Mouse (Mus musculus): Measurements from ENCODE around the gene Fbxl12. TPM values are rescaled to one million over a fixed set of nuclear protein-coding genes. Genes with fewer than 3 reads are reported as not detected.
"Not testable (repeated sequence)": the region's sequence is repeated elsewhere in the genome, so short reads cannot be mapped to it uniquely, and the experiment has no call there.

The Fbxl12 gene
- polyA plus RNA-seq, 1 experiment from 2014 or later, result 9.1 TPM

DNA sequence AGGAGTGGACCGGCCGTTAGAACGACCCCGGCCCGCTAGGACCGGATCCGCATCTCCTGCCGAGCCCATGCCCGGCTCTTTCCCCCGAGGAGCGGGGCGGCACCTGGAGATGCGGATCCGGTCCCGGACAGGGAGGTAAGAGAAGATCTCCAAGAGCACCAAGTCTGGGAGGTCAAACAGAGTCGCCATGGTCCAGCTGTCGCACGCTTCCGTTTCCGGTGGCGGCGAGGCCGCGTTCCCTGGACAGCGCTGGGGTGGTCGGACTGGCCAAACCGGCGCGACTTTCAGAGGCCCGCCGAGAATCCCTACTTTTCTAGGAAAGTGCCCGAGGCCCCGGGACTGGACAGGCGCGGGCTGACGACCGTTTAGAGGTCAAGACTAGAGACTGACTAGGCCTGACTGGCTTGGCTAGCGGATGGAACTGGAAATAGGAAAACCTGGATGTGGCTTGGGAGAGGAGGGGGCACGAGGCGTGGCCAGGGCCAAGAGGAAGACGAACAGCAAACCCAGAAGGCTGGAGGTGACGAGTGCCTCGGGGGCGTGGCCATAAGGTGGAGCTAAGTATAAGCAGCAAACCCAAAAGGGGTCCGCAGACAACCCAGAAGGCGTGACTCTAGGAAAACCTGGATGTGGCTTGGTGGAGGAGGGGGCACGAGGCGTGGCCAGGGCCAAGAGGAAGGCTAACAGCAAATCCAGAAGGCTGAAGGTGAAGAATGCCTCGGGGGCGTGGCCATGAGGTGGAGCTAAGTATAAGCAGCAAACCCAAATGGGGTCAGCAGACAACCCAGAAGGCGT is 2.3 kb downstream of the Fbxl12 start, which contains the start of gene Ubl5:
Gene Ubl5 (plus strand): TSS at position 778 of the 795 bp plus-strand sequence.
- WGBS, result 1% methylated on average over 51 of the region's 51 CpGs
- H3K27me3 ChIP-seq (replicated peaks; ENCODE audit: control insufficient read depth, insufficient read depth, low read length), result no peaks in the 10 kb centered on the region
- ATAC-seq (replicated peaks; ENCODE audit: low FRiP score) (peak; percentile 78), DNase-seq (ENCODE audit: low spot score) (peak; percentile 89)
- H3K9ac ChIP-seq (ENCODE audit: low read depth, low read length), result peak within 1 kb of the TSS; percentile 86
- H3K4me1 ChIP-seq (replicated peaks; ENCODE audit: control insufficient read depth, insufficient read depth, low read length), result peaks cover 9% of the 10 kb centered on the region
- H3K27ac ChIP-seq (ENCODE audit: low read depth, low read length), result peak within 1 kb of the TSS; percentile 64
- H3K36me3 ChIP-seq (ENCODE audit: control insufficient read depth, insufficient read depth, low read length), result peaks cover 10% of the 10 kb centered on the region
- H3K9me3 ChIP-seq (ENCODE audit: control insufficient read depth, low read length), result no peaks in the 10 kb centered on the region
- H3K4me3 ChIP-seq (ENCODE audit: low read depth, low read length), result peak within 1 kb of the TSS; percentile 96
- peak within 1 kb of the TSS; percentile 79 for H3K4me2 ChIP-seq

- DNase-seq (ENCODE audit: low spot score) (no peak), ATAC-seq (replicated peaks; ENCODE audit: low FRiP score) (no peak)
- H3K9ac ChIP-seq (ENCODE audit: low read depth, low read length), result peak overlapping the region; percentile 73
- H3K4me3 ChIP-seq (ENCODE audit: low read depth, low read length), result peak overlapping the region; percentile 96
- 25% methylated on average over 6 of the region's 6 CpGs for WGBS
- H3K4me1 ChIP-seq (replicated peaks; ENCODE audit: control insufficient read depth, insufficient read depth, low read length), result peaks cover 9% of the 10 kb centered on the region
- H3K4me2 ChIP-seq, result peak overlapping the region; percentile 79
- H3K27me3 ChIP-seq (replicated peaks; ENCODE audit: control insufficient read depth, insufficient read depth, low read length), result no peaks in the 10 kb centered on the region
- no peaks in the 10 kb centered on the region for H3K9me3 ChIP-seq (ENCODE audit: control insufficient read depth, low read length)
- peaks cover 7% of the 10 kb centered on the region for H3K36me3 ChIP-seq (ENCODE audit: control insufficient read depth, insufficient read depth, low read length)
- no peak overlapping the region for H3K27ac ChIP-seq (ENCODE audit: low read depth, low read length)
Observed at GRCm38 (mm10) chr9:20641501-20641900, 3.1 kb downstream of the Fbxl12 start.

GRCm38 (mm10) chr9:20639486-20639885 is 5.1 kb downstream of the Fbxl12 start:
- Histone ChIP-seq H3K9ac (ENCODE audit: low read depth, low read length) (no peak overlapping the region), H3K4me1 (replicated peaks; ENCODE audit: control insufficient read depth, insufficient read depth, low read length) (peaks cover 9% of the 10 kb centered on the region), H3K4me3 (ENCODE audit: low read depth, low read length) (no peak overlapping the region), H3K27me3 (replicated peaks; ENCODE audit: control insufficient read depth, insufficient read depth, low read length) (no peaks in the 10 kb centered on the region), H3K27ac (ENCODE audit: low read depth, low read length) (no peak overlapping the region), H3K9me3 (ENCODE audit: control insufficient read depth, low read length) (no peaks in the 10 kb centered on the region), H3K36me3 (ENCODE audit: control insufficient read depth, insufficient read depth, low read length) (peaks cover 6% of the 10 kb centered on the region), H3K4me2 (no peak overlapping the region)
- ATAC-seq (replicated peaks; ENCODE audit: low FRiP score) (no peak), DNase-seq (ENCODE audit: low spot score) (no peak)
- 86% methylated on average over 4 of the region's 4 CpGs for WGBS

DNA sequence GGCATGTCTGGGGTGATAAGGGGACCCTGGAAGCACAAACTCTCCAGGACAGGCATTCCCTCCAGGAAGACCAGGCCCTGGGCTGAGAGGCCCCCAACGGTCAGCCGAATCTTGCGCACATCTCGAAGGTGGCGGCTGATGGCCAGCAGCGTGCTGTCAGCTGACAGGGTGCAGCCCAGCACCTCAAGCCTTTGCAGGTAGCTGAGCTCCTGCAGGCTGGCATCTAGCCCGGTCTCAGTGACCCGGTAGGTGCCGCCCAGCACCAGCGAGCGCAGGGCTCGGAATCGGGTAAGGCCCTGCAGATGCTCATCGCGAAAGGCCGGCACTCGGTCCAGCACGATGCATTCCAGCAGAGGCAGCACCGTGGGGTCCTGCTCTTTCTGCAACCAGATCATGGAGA is 6.0 kb downstream of the Fbxl12 start:
- no peak overlapping the region for H3K4me3 ChIP-seq (ENCODE audit: low read depth, low read length)
- H3K4me2 ChIP-seq, result no peak overlapping the region
- no peak overlapping the region for H3K9ac ChIP-seq (ENCODE audit: low read depth, low read length)
- H3K4me1 ChIP-seq (replicated peaks; ENCODE audit: control insufficient read depth, insufficient read depth, low read length), result peaks cover 9% of the 10 kb centered on the region
- no peak for ATAC-seq (replicated peaks; ENCODE audit: low FRiP score)
- H3K27me3 ChIP-seq (replicated peaks; ENCODE audit: control insufficient read depth, insufficient read depth, low read length), result no peaks in the 10 kb centered on the region
- H3K27ac ChIP-seq (ENCODE audit: low read depth, low read length), result no peak overlapping the region
- WGBS, result 94% methylated on average over 19 of the region's 19 CpGs
- no peak for DNase-seq (ENCODE audit: low spot score)
- H3K9me3 ChIP-seq (ENCODE audit: control insufficient read depth, low read length), result no peaks in the 10 kb centered on the region
- H3K36me3 ChIP-seq (ENCODE audit: control insufficient read depth, insufficient read depth, low read length), result peaks cover 6% of the 10 kb centered on the region

DNA sequence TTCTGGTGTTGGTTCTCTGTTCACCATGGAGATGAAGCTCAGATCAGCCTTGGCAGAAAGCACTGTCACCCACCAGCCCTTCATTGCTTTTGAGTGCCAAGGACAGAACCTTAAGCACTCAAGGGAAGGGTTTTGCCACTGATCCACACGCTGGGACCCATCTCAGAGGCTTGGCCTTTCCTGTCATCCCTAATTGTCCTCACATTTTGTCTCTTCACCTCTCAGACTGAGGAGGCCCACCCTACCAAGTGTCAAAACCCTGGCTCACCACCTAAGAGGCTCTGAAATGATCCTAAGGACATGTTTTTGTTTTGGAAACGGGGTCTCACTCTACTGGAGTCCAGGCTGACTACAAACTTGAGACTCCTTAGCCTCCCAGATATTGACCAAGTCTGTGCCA is 7.8 kb downstream of the Fbxl12 start:
- no peak overlapping the region for H3K4me2 ChIP-seq
- DNase-seq (ENCODE audit: low spot score) (no peak), ATAC-seq (replicated peaks; ENCODE audit: low FRiP score) (no peak)
- H3K9ac ChIP-seq (ENCODE audit: low read depth, low read length), result no peak overlapping the region
- no peak overlapping the region for H3K4me3 ChIP-seq (ENCODE audit: low read depth, low read length)
- H3K36me3 ChIP-seq (ENCODE audit: control insufficient read depth, insufficient read depth, low read length), result peaks cover 6% of the 10 kb centered on the region
- H3K4me1 ChIP-seq (replicated peaks; ENCODE audit: control insufficient read depth, insufficient read depth, low read length), result peaks cover 7% of the 10 kb centered on the region
- H3K27me3 ChIP-seq (replicated peaks; ENCODE audit: control insufficient read depth, insufficient read depth, low read length), result no peaks in the 10 kb centered on the region
- H3K9me3 ChIP-seq (ENCODE audit: control insufficient read depth, low read length), result no peaks in the 10 kb centered on the region
- WGBS, result 84% methylated on average over 2 of the region's 2 CpGs
- H3K27ac ChIP-seq (ENCODE audit: low read depth, low read length), result no peak overlapping the region

DNA sequence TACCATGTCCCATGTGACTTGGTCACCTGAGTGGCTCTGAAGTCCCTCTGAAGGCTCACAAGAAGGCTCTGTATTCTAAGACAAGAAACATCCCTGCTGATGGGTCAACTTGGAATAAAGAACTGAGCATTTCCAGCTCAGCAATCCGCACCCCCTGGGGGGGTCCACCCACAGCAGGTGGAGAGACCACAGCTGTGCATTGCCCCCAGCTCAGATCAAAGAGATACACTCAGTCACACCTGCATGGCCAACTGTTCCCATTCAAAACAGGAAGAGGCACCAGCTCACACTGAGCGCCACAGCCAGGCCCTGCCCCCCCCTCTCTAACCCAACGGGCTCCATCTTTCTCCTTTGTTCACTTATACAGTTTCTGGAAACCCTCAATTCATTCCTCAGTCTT is 8.3 kb downstream of the Fbxl12 start:
- Histone ChIP-seq H3K4me1 (replicated peaks; ENCODE audit: control insufficient read depth, insufficient read depth, low read length) (0 out of 2 replicates have a peak, but pooled peaks cover 2% of the 10 kb centered on the region), H3K4me3 (ENCODE audit: low read depth, low read length) (no peak overlapping the region), H3K4me2 (no peak overlapping the region), H3K9me3 (ENCODE audit: control insufficient read depth, low read length) (no peaks in the 10 kb centered on the region), H3K36me3 (ENCODE audit: control insufficient read depth, insufficient read depth, low read length) (peaks cover 6% of the 10 kb centered on the region), H3K9ac (ENCODE audit: low read depth, low read length) (no peak overlapping the region), H3K27me3 (replicated peaks; ENCODE audit: control insufficient read depth, insufficient read depth, low read length) (no peaks in the 10 kb centered on the region), H3K27ac (ENCODE audit: low read depth, low read length) (no peak overlapping the region)
- no peak for ATAC-seq (replicated peaks; ENCODE audit: low FRiP score)
- WGBS, result 78% methylated on average over 3 of the region's 3 CpGs
- no peak for DNase-seq (ENCODE audit: low spot score)

DNA sequence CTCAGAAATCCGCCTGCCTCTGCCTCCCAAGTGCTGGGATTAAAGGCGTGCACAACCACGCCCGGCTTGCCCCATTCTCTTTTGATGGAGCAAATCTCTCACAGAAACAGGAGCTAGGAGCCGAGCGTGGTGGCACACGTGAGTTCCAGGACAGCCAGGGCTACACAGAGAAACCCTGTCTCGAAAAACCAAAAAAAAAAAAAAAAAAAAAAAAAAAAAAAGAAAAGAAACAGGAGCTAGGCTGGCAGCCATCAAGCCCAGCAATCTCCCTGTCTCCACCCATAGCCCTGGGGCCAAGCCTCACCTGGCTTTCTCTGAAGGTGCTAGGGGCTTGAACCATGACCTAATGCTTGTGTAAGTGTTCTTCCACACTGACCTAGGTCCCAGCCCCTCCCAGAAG is 8.9 kb downstream of the Fbxl12 start:
- H3K4me1 ChIP-seq (replicated peaks; ENCODE audit: control insufficient read depth, insufficient read depth, low read length); H3K4me2 ChIP-seq; H3K36me3 ChIP-seq (ENCODE audit: control insufficient read depth, insufficient read depth, low read length); ATAC-seq (replicated peaks; ENCODE audit: low FRiP score); H3K27me3 ChIP-seq (replicated peaks; ENCODE audit: control insufficient read depth, insufficient read depth, low read length); DNase-seq (ENCODE audit: low spot score); H3K27ac ChIP-seq (ENCODE audit: low read depth, low read length); H3K9me3 ChIP-seq (ENCODE audit: control insufficient read depth, low read length); H3K4me3 ChIP-seq (ENCODE audit: low read depth, low read length); H3K9ac ChIP-seq (ENCODE audit: low read depth, low read length): not testable (repeated sequence)
- WGBS, result 86% methylated on average over 8 of the region's 8 CpGs

DNA sequence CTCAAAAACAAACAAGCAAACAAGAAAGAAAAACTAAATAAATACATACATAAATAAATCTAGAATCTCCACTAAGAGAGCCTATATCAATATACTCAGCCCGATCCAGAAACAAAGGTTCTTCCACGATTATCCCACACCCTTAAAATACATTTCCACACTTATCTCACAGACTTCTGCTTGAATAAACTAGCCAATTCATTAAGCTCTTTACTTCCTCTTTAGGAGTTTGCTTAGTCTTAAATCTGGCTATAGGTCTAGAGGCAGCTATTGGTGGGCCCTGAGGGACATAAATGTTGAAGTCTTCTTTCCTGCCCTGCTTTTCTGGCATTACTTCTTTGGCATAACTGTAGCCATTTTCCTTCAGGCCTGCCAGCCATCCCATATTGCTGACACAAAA is 13.2 kb downstream of the Fbxl12 start:
- Histone ChIP-seq H3K4me1 (replicated peaks; ENCODE audit: control insufficient read depth, insufficient read depth, low read length) (no peaks in the 10 kb centered on the region), H3K9ac (ENCODE audit: low read depth, low read length) (no peak overlapping the region), H3K9me3 (ENCODE audit: control insufficient read depth, low read length) (no peaks in the 10 kb centered on the region), H3K4me2 (no peak overlapping the region), H3K27me3 (replicated peaks; ENCODE audit: control insufficient read depth, insufficient read depth, low read length) (no peaks in the 10 kb centered on the region), H3K4me3 (ENCODE audit: low read depth, low read length) (no peak overlapping the region), H3K27ac (ENCODE audit: low read depth, low read length) (no peak overlapping the region), H3K36me3 (ENCODE audit: control insufficient read depth, insufficient read depth, low read length) (no peaks in the 10 kb centered on the region)
- ATAC-seq (replicated peaks; ENCODE audit: low FRiP score), result no peak
- DNase-seq (ENCODE audit: low spot score), result no peak
- WGBS, result 88% methylated on average over 2 of the region's 2 CpGs

DNA sequence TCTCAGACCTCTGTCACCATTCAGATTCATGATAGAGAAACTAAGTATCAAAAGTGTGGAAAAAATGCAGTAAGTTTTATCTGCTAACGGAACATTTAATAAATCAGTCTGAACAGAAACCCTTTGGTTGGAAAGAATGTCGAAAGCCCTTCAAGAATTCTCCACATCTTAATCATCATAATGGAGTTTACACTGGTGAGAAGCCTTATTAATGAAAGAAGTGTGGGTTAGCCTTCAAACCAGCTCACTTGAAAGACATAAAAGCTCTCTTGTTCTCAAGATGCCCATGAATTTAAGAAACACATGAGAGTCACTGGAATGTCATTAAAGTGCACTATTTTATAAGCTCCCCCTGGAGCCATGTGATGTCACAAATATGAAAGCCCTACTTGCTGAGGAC is 27.9 kb downstream of the Fbxl12 start:
- no peak for ATAC-seq (replicated peaks; ENCODE audit: low FRiP score)
- 82% methylated on average over 2 of the region's 2 CpGs for WGBS
- DNase-seq (ENCODE audit: low spot score), result no peak

More for the DNA sequence above, 27.9 kb downstream of the Fbxl12 start:
- no peaks in the 10 kb centered on the region for H3K36me3 ChIP-seq (ENCODE audit: control insufficient read depth, insufficient read depth, low read length)
- no peak overlapping the region for H3K9ac ChIP-seq (ENCODE audit: low read depth, low read length)
- no peak overlapping the region for H3K4me3 ChIP-seq (ENCODE audit: low read depth, low read length)
- no peaks in the 10 kb centered on the region for H3K9me3 ChIP-seq (ENCODE audit: control insufficient read depth, low read length)
- no peaks in the 10 kb centered on the region for H3K27me3 ChIP-seq (replicated peaks; ENCODE audit: control insufficient read depth, insufficient read depth, low read length)
- H3K4me1 ChIP-seq (replicated peaks; ENCODE audit: control insufficient read depth, insufficient read depth, low read length), result no peaks in the 10 kb centered on the region
- H3K4me2 ChIP-seq, result no peak overlapping the region
- H3K27ac ChIP-seq (ENCODE audit: low read depth, low read length), result no peak overlapping the region
